Mouse (Mus musculus): ENCODE results near the gene Trim2. TPM values are rescaled to one million over a fixed set of nuclear protein-coding genes. Genes with fewer than 3 reads are reported as not detected.

The Trim2 gene
- polyA plus RNA-seq, 1 experiment from 2014 or later = 36.4 TPM

- Histone ChIP-seq H3K27ac (peak overlapping the region; percentile 90), H3K27me3 (ENCODE audit: poor library complexity, severe bottlenecking) (peaks cover 4% of the 10 kb centered on the region; the same call in 1 of the 2 replicates), H3K4me1 (peaks cover 67% of the 10 kb centered on the region), H3K4me3 (peak overlapping the region; percentile 70), H3K9me3 (no peaks in the 10 kb centered on the region), H3K36me3 (replicated peaks) (no peaks in the 10 kb centered on the region)
- DNase-seq (ENCODE audit: extremely low spot score, low spot score) = no peak
- WGBS = 13% methylated on average over 2 of the region's 2 CpGs
These were observed 87.4 kb downstream of the Trim2 start for GRCm38 (mm10) chr3:84219166-84219710.

- WGBS = 53% methylated on average over 2 of the region's 2 CpGs
- H3K9me3 ChIP-seq = no peaks in the 10 kb centered on the region
- H3K36me3 ChIP-seq (replicated peaks) = no peaks in the 10 kb centered on the region
- DNase-seq (ENCODE audit: extremely low spot score, low spot score) = no peak
- peaks cover 71% of the 10 kb centered on the region for H3K4me1 ChIP-seq
- peaks cover 4% of the 10 kb centered on the region; the same call in 1 of the 2 replicates for H3K27me3 ChIP-seq (ENCODE audit: poor library complexity, severe bottlenecking)
- peak overlapping the region; percentile 90 for H3K27ac ChIP-seq
- peak overlapping the region; percentile 70 for H3K4me3 ChIP-seq
These were observed 88.2 kb downstream of the Trim2 start for GRCm38 (mm10) chr3:84218498-84218897.

GRCm38 (mm10) chr3:84217961-84218351, 88.7 kb downstream of the Trim2 start:
- DNase-seq (ENCODE audit: extremely low spot score, low spot score) = no peak
- H3K27me3 ChIP-seq (ENCODE audit: poor library complexity, severe bottlenecking) = peaks cover 4% of the 10 kb centered on the region; the same call in 1 of the 2 replicates
- H3K36me3 ChIP-seq (replicated peaks) = no peaks in the 10 kb centered on the region
- H3K4me3 ChIP-seq = peak overlapping the region; percentile 70
- WGBS = 34% methylated on average over 4 of the region's 4 CpGs
- H3K27ac ChIP-seq = peak overlapping the region; percentile 77
- H3K9me3 ChIP-seq = no peaks in the 10 kb centered on the region
- peaks cover 71% of the 10 kb centered on the region for H3K4me1 ChIP-seq

GRCm38 (mm10) chr3:84217118-84217960, 89.3 kb downstream of the Trim2 start:
- H3K9me3 ChIP-seq = no peaks in the 10 kb centered on the region
- DNase-seq (ENCODE audit: extremely low spot score, low spot score) = no peak
- H3K36me3 ChIP-seq (replicated peaks) = no peaks in the 10 kb centered on the region
- peak overlapping the region; percentile 77 for H3K27ac ChIP-seq
- H3K4me1 ChIP-seq = peaks cover 71% of the 10 kb centered on the region
- WGBS = 53% methylated on average over 12 of the region's 12 CpGs
- peaks cover 4% of the 10 kb centered on the region; the same call in 1 of the 2 replicates for H3K27me3 ChIP-seq (ENCODE audit: poor library complexity, severe bottlenecking)
- H3K4me3 ChIP-seq = peak overlapping the region; percentile 70; the same call in 1 of the 2 replicates

GRCm38 (mm10) chr3:84215743-84216360, 90.8 kb downstream of the Trim2 start:
- Histone ChIP-seq H3K4me3 (no peak overlapping the region), H3K9me3 (no peaks in the 10 kb centered on the region), H3K27me3 (ENCODE audit: poor library complexity, severe bottlenecking) (peaks cover 4% of the 10 kb centered on the region; the same call in 1 of the 2 replicates), H3K27ac (0 out of 2 replicates have a peak overlapping the region, but pooled peaks have one; percentile 37), H3K36me3 (replicated peaks) (no peaks in the 10 kb centered on the region), H3K4me1 (peaks cover 66% of the 10 kb centered on the region)
- 85% methylated on average over 15 of the region's 15 CpGs for WGBS
- no peak for DNase-seq (ENCODE audit: extremely low spot score, low spot score)

- 80% methylated on average over 9 of the region's 9 CpGs for WGBS
- H3K4me1 ChIP-seq = peaks cover 60% of the 10 kb centered on the region
- H3K27me3 ChIP-seq (ENCODE audit: poor library complexity, severe bottlenecking) = peaks cover 4% of the 10 kb centered on the region; the same call in 1 of the 2 replicates
- no peak for DNase-seq (ENCODE audit: extremely low spot score, low spot score)
- H3K36me3 ChIP-seq (replicated peaks) = peaks cover under 1% of the 10 kb centered on the region; the same call in 1 of the 2 replicates
- no peaks in the 10 kb centered on the region for H3K9me3 ChIP-seq
- no peak overlapping the region for H3K4me3 ChIP-seq
- H3K27ac ChIP-seq = peak overlapping the region; percentile 37; the same call in 1 of the 2 replicates
These were observed 91.4 kb downstream of the Trim2 start for GRCm38 (mm10) chr3:84215253-84215652.

GRCm38 (mm10) chr3:84214501-84214900, 92.2 kb downstream of the Trim2 start:
- H3K4me1 ChIP-seq = peaks cover 52% of the 10 kb centered on the region
- WGBS = 89% methylated on average over 6 of the region's 6 CpGs

GRCm38 (mm10) chr3:84211340-84211875, 95.3 kb downstream of the Trim2 start:
- Histone ChIP-seq H3K9me3 (no peaks in the 10 kb centered on the region), H3K4me1 (peaks cover 24% of the 10 kb centered on the region), H3K27me3 (ENCODE audit: poor library complexity, severe bottlenecking) (no peaks in the 10 kb centered on the region; the same call in 1 of the 2 replicates), H3K36me3 (replicated peaks) (peaks cover 39% of the 10 kb centered on the region), H3K27ac (no peak overlapping the region), H3K4me3 (no peak overlapping the region)
- DNase-seq (ENCODE audit: extremely low spot score, low spot score) = no peak
- 95% methylated on average over 7 of the region's 7 CpGs for WGBS

More at GRCm38 (mm10) chr3:84214501-84214900, 92.2 kb downstream of the Trim2 start:
- Histone ChIP-seq H3K9me3 (no peaks in the 10 kb centered on the region), H3K27ac (no peak overlapping the region), H3K27me3 (ENCODE audit: poor library complexity, severe bottlenecking) (peaks cover 4% of the 10 kb centered on the region; the same call in 1 of the 2 replicates), H3K4me3 (no peak overlapping the region), H3K36me3 (replicated peaks) (peaks cover 8% of the 10 kb centered on the region)
- no peak for DNase-seq (ENCODE audit: extremely low spot score, low spot score)

- Histone ChIP-seq H3K4me1 (peaks cover 2% of the 10 kb centered on the region; the same call in 1 of the 2 replicates), H3K4me3 (no peak overlapping the region), H3K27me3 (ENCODE audit: poor library complexity, severe bottlenecking) (no peaks in the 10 kb centered on the region), H3K27ac (no peak overlapping the region), H3K36me3 (replicated peaks) (peaks cover 59% of the 10 kb centered on the region), H3K9me3 (no peaks in the 10 kb centered on the region)
- WGBS = 92% methylated on average over 7 of the region's 7 CpGs
- no peak for DNase-seq (ENCODE audit: extremely low spot score, low spot score)
These were observed 97.7 kb downstream of the Trim2 start for GRCm38 (mm10) chr3:84208917-84209513.

GRCm38 (mm10) chr3:84208475-84208874, 98.2 kb downstream of the Trim2 start:
- H3K4me3 ChIP-seq = no peak overlapping the region
- WGBS = 92% methylated on average over 7 of the region's 7 CpGs
- no peaks in the 10 kb centered on the region for H3K27me3 ChIP-seq (ENCODE audit: poor library complexity, severe bottlenecking)
- H3K27ac ChIP-seq = no peak overlapping the region
- H3K4me1 ChIP-seq = no peaks in the 10 kb centered on the region
- DNase-seq (ENCODE audit: extremely low spot score, low spot score) = no peak
- H3K9me3 ChIP-seq = no peaks in the 10 kb centered on the region
- H3K36me3 ChIP-seq (replicated peaks) = peaks cover 59% of the 10 kb centered on the region

GRCm38 (mm10) chr3:84207366-84207765, 99.3 kb downstream of the Trim2 start:
- WGBS = 74% methylated on average over 2 of the region's 2 CpGs
- Histone ChIP-seq H3K27me3 (ENCODE audit: poor library complexity, severe bottlenecking) (no peaks in the 10 kb centered on the region), H3K27ac (no peak overlapping the region), H3K36me3 (replicated peaks) (peaks cover 60% of the 10 kb centered on the region), H3K4me3 (no peak overlapping the region), H3K4me1 (no peaks in the 10 kb centered on the region), H3K9me3 (no peaks in the 10 kb centered on the region)
- no peak for DNase-seq (ENCODE audit: extremely low spot score, low spot score)

- Histone ChIP-seq H3K36me3 (replicated peaks) (peaks cover 69% of the 10 kb centered on the region), H3K4me3 (no peak overlapping the region), H3K4me1 (peaks cover 5% of the 10 kb centered on the region), H3K27ac (no peak overlapping the region), H3K27me3 (ENCODE audit: poor library complexity, severe bottlenecking) (no peaks in the 10 kb centered on the region), H3K9me3 (no peaks in the 10 kb centered on the region)
- no peak for DNase-seq (ENCODE audit: extremely low spot score, low spot score)
- 86% methylated on average over 3 of the region's 3 CpGs for WGBS
These were observed 100.6 kb downstream of the Trim2 start for GRCm38 (mm10) chr3:84206106-84206505.
